Mouse (Mus musculus) granulocyte monocyte progenitor cell, adult 5-6 weeks (primary cell): ENCODE measurements around the gene Eaf1. TPM values are rescaled to one million over a fixed set of nuclear protein-coding genes. Genes with fewer than 3 reads are reported as not detected.

Experiments used
- ATAC-seq: replicated peaks from 2 replicates; pipeline ENCODE4 v1.8.0; 2016; ENCODE audit warnings: mild to moderate bottlenecking, moderate TSS enrichment, inconsistent platforms; ENCODE audit not compliant: poor library complexity, severe bottlenecking
- total RNA-seq, 2 experiments: library from RNA; stranded (forward) in 1 of 2; stranded (reverse) in 1 of 2; fragments of 200-712, 200-1000 nt in 1 of 2; fragments of >200 nt in 1 of 2; fragmentation: Nextera tagmentation in 1 of 2; gene quantifications; 2 replicates each; pipeline ENCODE4 v1.2.3; 2014 to 2017

Eaf1 gene
- total RNA-seq, 2 experiments from 2014 or later = 26.3 to 31.4 TPM

DNA sequence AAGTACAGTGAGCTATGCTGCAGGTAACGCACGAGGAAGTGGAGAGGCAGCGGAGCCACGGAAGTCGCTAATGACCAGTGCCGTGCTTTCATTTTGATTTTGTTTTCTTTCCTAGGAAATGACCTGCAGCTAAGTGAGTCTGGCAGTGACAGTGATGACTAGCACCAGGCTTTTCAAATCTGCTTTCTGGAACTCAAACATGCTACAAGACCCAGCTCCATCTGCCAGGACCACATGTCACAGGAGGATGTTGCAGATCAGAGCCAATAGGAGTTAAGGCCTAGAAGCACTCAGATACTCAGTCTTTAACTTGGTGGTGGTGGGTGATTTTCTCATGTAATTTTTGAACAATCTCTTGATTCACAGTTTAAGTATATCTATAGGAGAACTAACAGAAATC, 12.3 kb downstream of the Eaf1 start:
- ATAC-seq = no peak

DNA sequence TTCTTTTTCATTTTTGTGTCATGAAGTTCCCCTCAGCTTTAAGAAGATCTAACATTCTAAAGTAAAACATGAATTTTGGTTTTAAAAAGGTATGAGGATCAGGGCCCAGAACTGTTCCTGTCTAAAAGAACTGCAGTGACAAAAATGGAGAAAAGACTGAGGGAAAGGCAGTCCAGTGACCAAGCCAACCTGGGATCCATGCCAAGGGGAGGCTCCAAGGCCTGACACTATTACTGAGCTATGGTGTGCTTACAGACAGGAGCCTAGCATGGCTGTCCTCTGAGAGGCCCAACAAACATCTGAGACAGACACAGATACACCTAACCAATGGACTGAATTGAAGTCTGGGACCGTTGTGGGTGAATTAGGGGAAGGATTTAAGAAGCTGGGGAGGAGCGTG, 15.7 kb downstream of the Eaf1 start:
- ATAC-seq = no peak

GRCm38 (mm10) chr14:31510322-31510721, 16.1 kb downstream of the Eaf1 start:
- no peak for ATAC-seq

DNA sequence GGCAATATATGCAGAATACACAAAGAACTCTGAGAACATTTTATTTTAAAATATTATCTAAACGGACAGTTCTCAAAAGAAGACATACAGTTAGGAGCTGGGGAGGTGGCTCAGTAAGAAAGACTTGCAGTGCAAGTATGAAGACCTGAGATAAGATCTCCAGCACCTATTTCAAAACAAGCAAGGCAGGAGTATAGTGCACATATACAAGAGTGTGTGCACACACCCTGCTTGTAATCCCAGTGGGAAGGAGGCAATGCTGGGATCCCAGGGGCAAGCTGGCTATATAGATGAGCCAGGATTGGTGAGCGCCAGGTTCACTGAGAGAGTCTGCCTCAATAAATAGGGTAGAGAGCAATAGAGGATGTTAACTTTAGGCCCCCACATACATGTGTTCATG, 21.7 kb downstream of the Eaf1 start:
- ATAC-seq = no peak

DNA sequence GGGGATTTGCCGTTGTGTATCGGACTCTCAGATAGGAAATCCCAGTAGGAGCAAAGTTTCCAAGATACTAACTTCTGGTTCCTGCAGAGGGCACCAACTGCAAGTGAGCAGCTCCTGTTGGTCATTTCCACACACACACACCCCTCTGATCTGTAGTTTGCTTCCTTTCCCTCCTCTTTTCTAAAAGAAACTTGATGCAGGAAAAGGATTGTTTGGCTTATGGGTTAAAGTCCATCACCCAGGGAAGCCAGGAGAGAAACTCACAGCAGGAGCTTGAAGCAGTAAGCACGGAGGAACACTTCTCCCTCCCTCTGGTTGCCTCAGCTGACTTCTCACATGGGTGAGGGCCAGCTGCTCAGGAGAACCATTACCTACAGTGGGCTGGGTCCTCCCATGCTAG, 25.0 kb downstream of the Eaf1 start:
- ATAC-seq = no peak

DNA sequence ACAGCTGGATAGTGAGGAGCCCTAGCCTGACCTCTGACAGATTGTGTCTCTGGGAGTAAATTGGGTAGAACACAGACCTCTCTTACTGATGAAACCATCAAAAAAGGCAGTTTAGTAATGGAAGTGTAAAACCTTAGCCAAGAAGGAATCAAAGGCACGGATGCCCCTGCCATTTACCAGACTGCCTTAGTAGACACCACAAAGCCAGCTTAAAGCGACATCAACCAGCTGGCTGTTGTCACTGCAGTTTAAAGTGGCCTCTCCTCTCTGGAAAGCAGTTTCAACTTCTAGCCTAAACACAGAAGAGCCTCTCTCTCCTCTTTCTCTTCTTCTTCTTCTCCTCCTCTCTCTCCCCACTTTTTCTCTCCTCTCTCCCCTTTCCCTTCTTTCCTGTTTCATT, 27.1 kb downstream of the Eaf1 start:
- no peak for ATAC-seq

- no peak for ATAC-seq
Observed at GRCm38 (mm10) chr14:31525040-31525810, 31.0 kb downstream of the Eaf1 start.

DNA sequence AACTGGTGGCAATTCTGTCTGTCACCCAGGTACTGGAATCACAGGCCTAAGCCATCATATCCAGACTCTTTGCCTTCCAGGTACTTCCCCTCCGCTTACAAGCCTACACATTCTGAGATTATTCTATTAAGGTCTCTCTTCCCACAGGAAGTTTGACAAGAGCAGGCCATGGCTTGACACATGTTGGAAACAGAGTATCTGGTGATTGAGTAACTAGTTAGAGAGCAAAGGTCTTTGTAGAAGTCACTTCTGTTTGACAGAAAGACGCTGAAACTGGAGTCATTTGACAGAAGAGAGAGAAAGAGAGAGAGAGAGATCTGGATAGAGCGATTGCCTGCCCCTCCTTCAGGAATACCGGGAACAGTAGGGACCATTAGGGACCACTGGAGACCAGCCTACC, 36.6 kb downstream of the Eaf1 start:
- peak; percentile 28; the same call in 1 of the 2 replicates for ATAC-seq

GRCm38 (mm10) chr14:31531506-31532148, 37.4 kb downstream of the Eaf1 start:
- ATAC-seq = peak; percentile 97

GRCm38 (mm10) chr14:31532656-31533055, 38.5 kb downstream of the Eaf1 start:
- 0 out of 2 replicates have a peak, but pooled peaks have one; percentile 26 for ATAC-seq

GRCm38 (mm10) chr14:31537298-31537697, 43.1 kb downstream of the Eaf1 start:
- 0 out of 2 replicates have a peak, but pooled peaks have one; percentile 25 for ATAC-seq

- ATAC-seq = no peak
Observed at GRCm38 (mm10) chr14:31543885-31544442, 49.8 kb downstream of the Eaf1 start.

GRCm38 (mm10) chr14:31555021-31555420, 60.8 kb downstream of the Eaf1 start:
- no peak for ATAC-seq

DNA sequence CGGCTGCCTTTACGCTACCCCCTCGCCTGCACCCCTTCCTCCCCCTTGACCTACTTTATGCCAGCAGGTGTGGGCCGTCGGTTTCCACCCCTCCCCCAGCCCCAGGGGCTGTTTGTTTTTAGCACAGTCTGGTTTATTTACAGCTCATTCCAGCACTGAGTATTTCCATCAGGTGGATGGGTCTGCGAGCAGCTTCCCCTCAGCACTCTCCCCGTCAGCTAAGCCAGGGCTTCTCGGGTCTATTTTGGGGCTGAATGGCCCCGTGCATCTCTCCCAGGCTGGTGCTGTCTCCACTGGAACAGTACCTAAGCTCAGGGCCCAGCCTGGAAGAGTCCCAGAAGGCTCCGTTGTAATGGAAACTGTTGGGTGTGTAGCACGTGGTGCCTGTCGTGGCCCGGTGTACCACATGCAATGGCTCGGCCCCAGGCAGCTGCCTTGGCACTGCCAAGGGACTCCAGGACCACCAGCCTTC, 61.8 kb downstream of the Eaf1 start:
- ATAC-seq = no peak

DNA sequence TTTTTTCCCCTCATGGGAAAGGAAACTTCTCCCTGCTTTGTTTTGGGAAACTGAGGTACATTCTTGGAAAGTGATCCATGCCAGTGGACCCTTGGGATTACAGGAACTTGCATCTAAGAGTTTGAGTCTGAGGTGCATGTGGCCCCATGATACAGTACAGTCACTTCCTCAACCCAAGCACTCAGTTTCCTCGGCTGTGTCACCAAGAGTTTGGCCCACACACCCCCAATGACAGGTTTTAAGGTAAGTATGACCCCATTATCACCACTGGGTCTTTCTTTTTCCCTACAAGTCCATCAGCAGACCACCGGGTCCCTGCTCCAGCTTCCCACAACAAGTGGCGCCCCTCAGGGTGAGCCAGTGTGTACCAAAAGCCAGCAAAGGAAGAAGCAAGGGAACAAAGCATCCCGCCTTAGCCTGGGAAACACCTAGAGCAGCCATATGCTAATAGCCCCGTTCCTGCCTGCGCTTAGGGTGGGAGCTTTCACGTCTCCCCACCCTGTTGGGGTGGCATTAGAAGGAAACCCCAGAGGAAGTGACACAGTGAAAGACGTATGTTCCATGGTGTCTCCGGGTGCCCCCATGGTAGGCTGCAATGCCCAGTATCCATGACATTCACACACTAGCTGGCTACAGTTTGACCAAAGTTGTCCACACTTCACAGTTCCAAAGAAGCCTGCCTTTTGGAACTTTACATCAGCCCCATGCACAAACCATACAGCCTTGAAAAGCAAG, 62.5 kb downstream of the Eaf1 start:
- no peak for ATAC-seq

GRCm38 (mm10) chr14:31557273-31557672, 63.1 kb downstream of the Eaf1 start:
- ATAC-seq = no peak

- no peak for ATAC-seq
Observed at GRCm38 (mm10) chr14:31557784-31558183, 63.6 kb downstream of the Eaf1 start.

DNA sequence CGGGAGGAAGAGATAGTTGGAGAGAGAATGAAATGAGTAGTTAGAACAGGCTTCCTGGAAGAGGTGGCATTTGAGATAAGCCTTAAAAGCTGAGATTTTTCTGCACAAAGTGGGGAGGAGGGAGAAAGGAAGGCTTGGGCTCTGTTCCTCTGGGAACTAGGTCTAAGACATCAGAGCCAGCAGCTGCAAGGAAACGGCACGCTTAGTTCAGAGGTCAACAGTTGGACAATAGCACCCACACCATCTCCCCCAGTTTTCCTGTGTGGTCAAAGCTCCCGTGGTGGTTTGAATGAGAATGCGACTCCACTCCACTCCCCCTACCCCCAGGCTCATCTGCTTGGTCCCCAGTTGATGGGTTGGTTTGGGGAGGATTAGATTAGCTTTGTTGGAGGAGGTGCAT, 65.0 kb downstream of the Eaf1 start:
- ATAC-seq = no peak
